Mouse (Mus musculus): ENCODE data around the gene Ndp.

Ndp gene

DNA sequence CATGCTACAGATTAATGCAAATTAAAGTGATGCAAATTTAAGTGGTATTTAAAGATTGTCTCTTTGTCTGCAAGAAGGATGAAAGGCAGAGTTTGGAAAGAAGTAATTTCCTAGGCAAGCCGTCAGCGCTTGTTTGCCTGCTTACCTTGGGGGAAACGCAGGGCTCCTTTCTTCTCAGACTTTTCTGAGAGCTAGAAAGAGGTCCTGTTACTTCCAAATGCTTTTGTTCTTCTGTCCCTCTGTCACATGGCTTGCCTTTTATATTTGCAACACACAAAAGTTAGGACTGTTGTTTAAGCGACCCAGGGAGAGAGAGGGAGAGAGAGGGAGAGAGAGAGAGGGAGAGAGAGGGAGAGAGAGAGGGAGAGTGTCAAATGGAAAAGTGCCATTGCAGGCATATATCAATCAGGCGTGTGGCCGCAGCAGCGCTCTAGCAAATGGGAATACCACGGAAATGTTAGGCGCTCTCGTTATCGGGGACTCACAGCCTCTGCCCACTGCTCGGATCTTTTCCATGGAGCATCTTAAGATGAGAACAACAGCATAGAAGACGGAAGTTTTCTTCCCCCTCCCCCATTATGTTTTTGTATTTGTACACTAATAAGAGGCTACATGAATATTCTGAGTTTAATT, at the start of gene Ndp:
Gene Ndp (minus strand): TSS at position 534 of the 633 bp plus-strand sequence.
- DNase-seq = no peak

- DNase-seq = no peak
Measured at GRCm38 (mm10) chrX:16954767-16955166, 43.2 kb upstream of the Ndp start.

DNA sequence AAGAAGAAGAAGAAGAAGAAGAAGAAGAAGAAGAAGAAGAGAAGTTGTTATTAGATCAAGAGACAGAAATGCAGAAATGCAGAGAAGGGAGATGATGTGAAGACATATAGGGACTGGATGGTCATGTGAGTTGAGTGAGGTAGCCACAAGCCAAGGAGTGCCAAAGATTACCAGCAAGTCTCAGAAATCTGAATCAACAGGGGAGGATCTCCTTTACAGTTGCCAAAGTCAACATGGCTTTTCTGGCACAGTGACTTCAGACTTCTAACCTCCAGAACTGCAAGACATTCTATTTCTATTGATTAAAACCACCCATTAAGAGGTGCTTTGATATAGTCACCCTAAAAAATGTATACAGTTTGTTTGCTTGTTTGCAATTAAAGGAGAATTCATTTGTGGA, 6.4 kb upstream of the Ndp start:
- DNase-seq = no peak

DNA sequence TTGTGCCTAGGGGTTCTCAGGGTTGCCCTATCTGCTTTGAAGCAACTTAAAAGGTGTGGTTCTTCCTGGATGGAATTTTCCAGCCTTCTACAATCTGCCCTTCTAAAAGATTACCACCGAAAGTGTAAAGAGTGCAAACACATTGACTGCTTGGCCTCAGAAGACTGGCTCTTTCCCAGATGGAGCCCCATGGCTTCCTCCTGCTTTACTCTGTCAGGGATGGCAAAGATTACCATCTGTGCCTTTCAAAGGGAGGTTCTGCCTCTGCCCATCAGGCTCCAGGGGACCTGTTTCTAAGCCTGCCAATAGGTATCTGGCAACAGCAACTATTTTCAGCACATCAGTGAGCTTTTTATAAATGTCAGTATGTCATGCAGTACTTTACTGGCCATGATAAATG, 1.5 kb upstream of the Ndp start:
- no peak for DNase-seq

- DNase-seq = no peak
Measured at GRCm38 (mm10) chrX:16911911-16912310, 337 bp upstream of the Ndp start.

DNA sequence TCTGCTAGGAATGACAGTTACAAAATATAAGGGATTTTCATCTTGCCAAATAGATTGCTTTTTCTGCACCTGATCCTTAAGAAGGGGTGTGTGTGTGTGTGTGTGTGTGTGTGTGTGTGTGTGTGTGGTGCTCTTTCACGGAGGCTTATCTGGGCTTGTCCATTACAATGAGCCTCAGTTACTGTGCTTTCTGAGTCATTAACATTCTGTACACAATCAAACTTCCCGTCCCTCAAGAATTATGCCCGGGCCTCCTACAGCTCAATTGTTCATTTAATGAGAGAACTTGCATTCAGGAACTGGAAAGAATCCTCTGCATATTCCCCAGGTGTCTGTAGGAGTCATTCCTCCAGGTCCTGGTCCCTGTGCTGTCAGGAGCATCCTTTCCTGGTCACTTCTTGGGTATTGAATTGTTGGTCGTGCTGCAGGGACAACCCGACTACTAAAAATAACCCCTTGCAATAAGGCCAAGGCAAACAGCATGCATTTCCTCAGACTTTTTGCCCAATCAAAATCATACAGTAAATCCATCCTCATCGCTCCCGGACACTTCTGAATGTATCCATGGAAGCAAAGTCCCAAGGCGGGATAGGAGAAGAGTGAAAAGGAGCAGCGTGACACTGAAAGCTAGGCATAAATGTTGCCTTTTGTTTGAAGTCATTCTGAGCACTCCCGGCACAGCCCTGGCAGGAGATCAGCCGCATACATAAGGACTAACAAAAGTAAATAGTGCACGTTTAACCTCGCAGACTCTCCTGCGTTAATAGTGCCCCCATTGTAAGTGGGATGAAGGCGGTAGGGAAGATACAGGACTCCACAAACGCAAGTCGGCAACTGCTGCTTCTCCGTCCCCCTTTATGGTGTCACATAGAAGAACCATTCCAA, 1.1 kb downstream of the Ndp start:
- no peak for DNase-seq

- no peak for DNase-seq
Measured at GRCm38 (mm10) chrX:16908652-16909051, 2.9 kb downstream of the Ndp start.

- DNase-seq = no peak
Measured at GRCm38 (mm10) chrX:16907554-16907953, 4.0 kb downstream of the Ndp start.

- no peak for DNase-seq
Measured at GRCm38 (mm10) chrX:16894377-16895175, 17.0 kb downstream of the Ndp start.

DNA sequence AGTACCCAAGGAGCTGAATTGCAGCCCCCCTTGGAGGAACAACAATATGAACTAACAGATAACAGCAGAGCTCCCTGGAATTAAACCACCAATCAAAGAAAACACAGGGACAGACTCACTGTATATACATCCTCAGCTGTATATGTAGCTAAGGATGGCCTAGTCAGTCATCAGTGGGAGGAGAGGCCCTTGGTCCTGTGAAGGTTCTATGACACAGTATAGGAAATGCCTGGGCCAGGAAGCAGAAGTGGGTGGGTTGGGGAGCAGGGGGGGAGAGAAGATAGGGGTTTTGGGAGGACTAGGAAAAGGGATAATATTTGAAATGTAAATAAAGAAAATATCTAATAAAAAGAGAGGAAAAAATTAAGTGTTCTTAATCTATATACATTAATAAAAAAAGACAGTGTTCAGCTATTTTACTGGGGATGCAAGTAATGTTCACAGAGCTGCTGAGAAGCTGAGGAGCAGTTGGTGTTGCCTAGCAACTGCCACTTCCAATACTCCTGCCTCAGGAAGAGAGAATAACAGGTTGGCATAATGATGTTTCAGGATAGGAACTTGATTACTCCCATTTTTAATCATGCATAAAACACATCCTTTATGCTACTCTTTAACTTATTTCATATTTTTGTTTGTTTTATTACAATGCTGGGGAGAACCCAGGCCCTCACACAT, 43.8 kb downstream of the Ndp start:
- no peak for DNase-seq

- DNase-seq = no peak
Measured at GRCm38 (mm10) chrX:16860244-16860643, 51.3 kb downstream of the Ndp start.

- no peak for DNase-seq
Measured at GRCm38 (mm10) chrX:16846034-16846433, 65.5 kb downstream of the Ndp start.

DNA sequence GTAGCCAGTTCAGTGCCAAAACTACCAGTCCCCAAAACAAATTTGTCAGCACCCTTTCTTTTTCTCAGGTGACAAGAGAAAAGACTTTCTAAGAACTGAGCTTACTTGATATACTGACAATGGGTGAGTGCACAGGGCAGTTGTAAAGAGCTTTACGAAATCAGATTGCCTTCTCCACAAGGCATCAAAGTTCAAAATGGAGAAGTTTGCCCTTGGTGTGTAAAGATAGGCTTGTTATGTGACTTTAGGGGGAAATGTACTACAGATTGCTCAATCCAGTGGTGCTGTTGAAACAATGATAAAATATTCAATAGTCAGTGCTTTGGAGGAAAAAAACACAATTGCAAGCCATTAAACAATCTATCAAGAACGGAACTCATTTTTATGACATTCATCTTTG, 70.1 kb downstream of the Ndp start:
- no peak for DNase-seq

- DNase-seq = no peak
Measured at GRCm38 (mm10) chrX:16837293-16837692, 74.3 kb downstream of the Ndp start.

DNA sequence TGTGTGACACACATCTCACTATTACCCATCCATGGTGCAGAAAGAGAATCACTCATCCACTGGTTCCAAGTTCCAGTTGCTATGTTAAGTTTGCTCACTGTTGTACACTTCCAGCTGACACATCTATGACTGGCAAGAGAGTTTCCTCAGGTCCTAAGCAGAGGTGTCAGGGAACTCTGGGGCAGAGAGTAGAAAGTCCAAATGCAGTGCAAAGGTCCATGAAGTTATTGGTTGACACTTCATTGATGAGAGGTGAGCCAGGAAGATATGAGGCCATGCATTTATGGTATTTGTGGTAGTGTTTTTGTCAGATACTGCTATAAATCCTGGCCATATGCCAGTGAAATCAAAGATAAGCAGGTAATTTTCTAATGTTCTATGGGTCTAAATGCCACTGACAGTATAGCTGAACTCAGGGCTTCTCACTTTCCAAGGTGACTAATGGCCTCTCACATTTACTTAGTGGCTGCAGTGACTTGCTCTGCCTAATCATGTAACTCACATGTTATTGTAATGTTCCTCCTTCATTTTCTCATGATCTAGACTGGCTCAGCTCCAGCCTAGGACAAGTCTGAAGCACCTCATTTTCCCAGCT, 75.0 kb downstream of the Ndp start:
- no peak for DNase-seq

Measured in thymus, adult 18-20 months (tissue).